Comparison of ENCODE assay signal across 10 mouse cellular contexts in genomic region chr13:29015605-29015994, GRCm38 (mm10).
A peak's percentile ranks its signal among the peaks of the same experiment; 100 is the strongest.
DNase-seq lines count a peak whose midpoint lies in the region; ATAC-seq and TF ChIP-seq lines count a peak whose summit lies in the region.
"Had no signal": no experiment of that assay in that cellular context is flagged by ENCODE, and none has a peak within 500 bp of the region (broad histone marks: within the 10 kb centered on the region; RNA-seq: fewer than 3 reads in every experiment).

No protein-coding gene starts in this region.

- peak; percentile 15 to 22 for DNase-seq in cerebellum, adult 2 months
- no peak for DNase-seq in cerebellum, adult 11 months
- DNase-seq in Muller cell, postnatal 12 days (ENCODE audit: inconsistent ontology term): peak; percentile 42
- no peak for DNase-seq in forebrain, postnatal 0 days
- peak; percentile 24 for DNase-seq in midbrain, embryonic 10.5 days (ENCODE audit: low spot score)
- no peak for DNase-seq in lung, adult 2 months
- DNase-seq in kidney, adult 8-10 months: no peak
- DNase-seq in spleen, postnatal 14 days (ENCODE audit: low spot score in 2 of 2): no peak
- DNase-seq: gastrocnemius, postnatal 36 days had no signal

- H3K27me3 ChIP-seq in cerebellum, adult 2 months (ENCODE audit: control insufficient read depth, insufficient read depth, low read length): no peaks in the 10 kb centered on the region
- H3K27me3 ChIP-seq in forebrain, postnatal 0 days (ENCODE audit: insufficient read depth, low read length): no peaks in the 10 kb centered on the region
- H3K27me3 ChIP-seq in midbrain, embryonic 10.5 days (ENCODE audit: low read depth, poor library complexity, severe bottlenecking): peaks cover 17% of the 10 kb centered on the region; the same call in 1 of the 2 replicates
- H3K27me3 ChIP-seq: limb, embryonic 15.5 days had no signal

- H3K9me3 ChIP-seq in forebrain, postnatal 0 days (ENCODE audit: low read length): no peaks in the 10 kb centered on the region
- H3K9me3 ChIP-seq in midbrain, embryonic 10.5 days (replicated peaks): no peaks in the 10 kb centered on the region
- H3K9me3 ChIP-seq: limb, embryonic 15.5 days had no signal

- TF ChIP-seq CTCF in cerebellum, adult 2 months (IDR thresholded peaks at IDR 0.05; ENCODE audit: borderline replicate concordance, insufficient read depth, low read depth, low read length): no peak
- no peak for TF ChIP-seq CTCF in forebrain, postnatal 0 days (IDR thresholded peaks at IDR 0.05; ENCODE audit: low read depth)
- TF ChIP-seq CTCF in lung, adult 2 months (IDR thresholded peaks at IDR 0.05; ENCODE audit: insufficient read depth, low read length): no peak

- H3K4me1 ChIP-seq in cerebellum, adult 2 months (ENCODE audit: control insufficient read depth, insufficient read depth, low read length): no peaks in the 10 kb centered on the region
- peaks cover 4% of the 10 kb centered on the region; the same call in 1 of the 2 replicates for H3K4me1 ChIP-seq in forebrain, postnatal 0 days (ENCODE audit: insufficient read depth)
- peaks cover 38% of the 10 kb centered on the region for H3K4me1 ChIP-seq in midbrain, embryonic 10.5 days
- no peaks in the 10 kb centered on the region for H3K4me1 ChIP-seq in lung, adult 2 months (ENCODE audit: control insufficient read depth, insufficient read depth, low read length)
- H3K4me1 ChIP-seq: limb, embryonic 15.5 days had no signal

- TF ChIP-seq POLR2A in cerebellum, adult 2 months (IDR thresholded peaks at IDR 0.05; ENCODE audit: borderline replicate concordance, insufficient read depth, low read length): no peak
- no peak for TF ChIP-seq POLR2A in lung, adult 2 months (IDR thresholded peaks at IDR 0.05; ENCODE audit: borderline replicate concordance, extremely low read depth, low read depth, low read length)

- no peaks in the 10 kb centered on the region for H3K36me3 ChIP-seq in forebrain, postnatal 0 days (ENCODE audit: insufficient read depth)
- no peaks in the 10 kb centered on the region for H3K36me3 ChIP-seq in midbrain, embryonic 10.5 days
- H3K36me3 ChIP-seq: limb, embryonic 15.5 days had no signal

- H3K4me2 ChIP-seq in forebrain, postnatal 0 days (ENCODE audit: low read depth): peak overlapping the region; percentile 57

- peak; percentile 65 for ATAC-seq in forebrain, postnatal 0 days

- WGBS in cerebellum, adult 2 months: 16% methylated on average over 9 of the region's 9 CpGs
- 5% methylated on average over 9 of the region's 9 CpGs for WGBS in forebrain, postnatal 0 days
- 29% methylated on average over 9 of the region's 9 CpGs for WGBS in midbrain, embryonic 10.5 days
- WGBS in lung, adult 2 months: 75% methylated on average over 9 of the region's 9 CpGs

- H3K9ac ChIP-seq in forebrain, postnatal 0 days: peak overlapping the region; percentile 43
- H3K9ac ChIP-seq: limb, embryonic 15.5 days had no signal

- H3K27ac ChIP-seq in cerebellum, adult 2 months (ENCODE audit: insufficient read depth, low read length): no peak overlapping the region; the same call in 1 of the 2 replicates
- H3K27ac ChIP-seq in forebrain, postnatal 0 days (ENCODE audit: low read depth, low read length): peak overlapping the region; percentile 92
- peak overlapping the region; percentile 77 for H3K27ac ChIP-seq in midbrain, embryonic 10.5 days (replicated peaks)
- H3K27ac ChIP-seq: limb, embryonic 15.5 days had no signal

- peak overlapping the region; percentile 61 for H3K4me3 ChIP-seq in cerebellum, adult 2 months (replicated peaks; ENCODE audit: insufficient read depth, low read depth, low read length)
- peak overlapping the region; percentile 34 for H3K4me3 ChIP-seq in forebrain, postnatal 0 days (ENCODE audit: low read depth, low read length)
- peak overlapping the region; percentile 45 for H3K4me3 ChIP-seq in midbrain, embryonic 10.5 days
- H3K4me3 ChIP-seq in lung, adult 2 months (replicated peaks; ENCODE audit: extremely low read depth, low read depth, low read length): no peak overlapping the region
- H3K4me3 ChIP-seq: limb, embryonic 15.5 days had no signal

Comparison
In these comparisons a context has a peak if more than half of its experiments do, and no peak if none do; other contexts are left out.
1. DNase-seq: peak in cerebellum, adult 2 months (2 of 2), Muller cell, postnatal 12 days (single experiment) and midbrain, embryonic 10.5 days (single experiment); none in cerebellum, adult 11 months (single experiment), forebrain, postnatal 0 days (single experiment), lung, adult 2 months (single experiment), kidney, adult 8-10 months (0 of 2) and spleen, postnatal 14 days (0 of 2).